Mouse (Mus musculus): Measurements from ENCODE around the gene Upk2.

- no peak for TF ChIP-seq CTCF (conservative IDR thresholded peaks at IDR 0.05; ENCODE audit: insufficient read depth, insufficient read length, low read depth, low read length)
- no peak for TF ChIP-seq POLR2A (IDR thresholded peaks at IDR 0.05; ENCODE audit: low read depth, low read length)
Observed at GRCm38 (mm10) chr9:44411601-44412130, 43.1 kb downstream of the Upk2 start.
